Mouse (Mus musculus) B cell, adult (primary cell): ENCODE measurements around the gene Lpin1. TPM values are rescaled to one million over a fixed set of nuclear protein-coding genes. Genes with fewer than 3 reads are reported as not detected.

ENCODE experiments used
- total RNA-seq: library from RNA; stranded (reverse); gene quantifications from 4 replicates; pipeline ENCODE4 v1.2.4, GENCODE M21; 2023; ENCODE audit not compliant: inconsistent age

Lpin1 gene
- 13.7 to 15.9 TPM (median 14.8 TPM) in 4 replicates for total RNA-seq

GRCm38 (mm10) chr12:16610936-16611335, at the start of gene Lpin1:
Gene Lpin1, minus strand, starts transcription at chr12:16610966.

GRCm38 (mm10) chr12:16653332-16654093, 42.7 kb upstream of the Lpin1 start, which contains the start of gene Ntsr2:
Gene Ntsr2, plus strand, starts transcription at chr12:16653382.

Other genes starting within 250 kb of the Lpin1 start
- gene Ntsr2, start 42.4 kb upstream of the Lpin1 start, total RNA-seq = not detected in 4 replicates
- 0.83 TPM in 1 of 4 replicates, not detected in the others for gene Greb1, start 189.9 kb upstream of the Lpin1 start, total RNA-seq
- gene E2f6, start 200.0 kb upstream of the Lpin1 start, total RNA-seq = 7.4 to 9.2 TPM (median 8.5 TPM) in 4 replicates